Mouse (Mus musculus) midbrain, embryonic 12.5 days (tissue): Measurements from ENCODE around the gene Rnf6. TPM values are rescaled to one million over a fixed set of nuclear protein-coding genes. Genes with fewer than 3 reads are reported as not detected.
"Not testable (repeated sequence)": the region's sequence is repeated elsewhere in the genome, so short reads cannot be mapped to it uniquely, and the experiment has no call there.

ENCODE experiments used
- ATAC-seq: fragments of 200-750 bp; cut with Nextera tagmentation; 2 replicates; pipeline ENCODE4 v1.8.0; 2017; ENCODE audit warnings: low read depth, moderate TSS enrichment, moderate library complexity; ENCODE audit not compliant: low FRiP score
- H3K27ac ChIP-seq: fragments of 300-500 bp; sonication (generic); replicated peaks from 2 replicates; pipeline ENCODE4 v1.5.1; 2016; ENCODE audit warnings: mild to moderate bottlenecking
- H3K27me3 ChIP-seq: fragments of 300-500 bp; sonication (generic); 2 replicates; pipeline ENCODE4 v1.6.1; 2016; ENCODE audit warnings: mild to moderate bottlenecking
- H3K36me3 ChIP-seq: fragments of 300-500 bp; sonication (generic); 2 replicates; pipeline ENCODE4 v1.6.1; 2016
- H3K4me1 ChIP-seq: fragments of 300-500 bp; sonication (generic); 2 replicates; pipeline ENCODE4 v1.6.1; 2016
- H3K4me2 ChIP-seq: fragments of 300-500 bp; sonication (generic); replicated peaks from 2 replicates; pipeline ENCODE4 v1.6.1; 2016; ENCODE audit warnings: mild to moderate bottlenecking, moderate library complexity
- H3K4me3 ChIP-seq: fragments of 300-500 bp; sonication (generic); 2 replicates; pipeline ENCODE4 v1.5.1; 2016; ENCODE audit warnings: mild to moderate bottlenecking
- H3K9ac ChIP-seq: fragments of 300-500 bp; sonication (generic); replicated peaks from 2 replicates; pipeline ENCODE4 v1.6.1; 2016; ENCODE audit warnings: mild to moderate bottlenecking, moderate library complexity
- H3K9me3 ChIP-seq: fragments of 300-500 bp; sonication (generic); 2 replicates; pipeline ENCODE4 v1.6.1; 2016; ENCODE audit warnings: mild to moderate bottlenecking
- WGBS: fragments of 180-500 bp; shearing (Covaris S2); methylation state at CpG from one replicate; pipeline ENCODE4 v1.1.7; 2016; 5-methylcytosine and 5-hydroxymethylcytosine counted together
- polyA plus RNA-seq: library from polyadenylated mRNA; unstranded; fragments of >200 nt; fragmentation: Nextera tagmentation; extraction: Ambion mirVana; gene quantifications from 2 replicates; pipeline ENCODE4 v1.2.1, GENCODE M21; 2016

Gene Rnf6
- polyA plus RNA-seq, 1 experiment from 2014 or later = 25.5 TPM

GRCm38 (mm10) chr5:146188712-146189111, 32.6 kb downstream of the Rnf6 start:
- Histone ChIP-seq H3K4me1 (no peaks in the 10 kb centered on the region), H3K4me2 (no peak overlapping the region), H3K27me3 (no peaks in the 10 kb centered on the region), H3K9me3 (peaks cover 6% of the 10 kb centered on the region; the same call in 1 of the 2 replicates), H3K9ac (no peak overlapping the region), H3K27ac (no peak overlapping the region), H3K36me3 (no peaks in the 10 kb centered on the region), H3K4me3 (no peak overlapping the region)
- no peak for ATAC-seq
- WGBS = 88% methylated on average over 7 of the region's 7 CpGs

- no peak overlapping the region for H3K9ac ChIP-seq
Observed at GRCm38 (mm10) chr5:146188144-146188543, 33.2 kb downstream of the Rnf6 start.

DNA sequence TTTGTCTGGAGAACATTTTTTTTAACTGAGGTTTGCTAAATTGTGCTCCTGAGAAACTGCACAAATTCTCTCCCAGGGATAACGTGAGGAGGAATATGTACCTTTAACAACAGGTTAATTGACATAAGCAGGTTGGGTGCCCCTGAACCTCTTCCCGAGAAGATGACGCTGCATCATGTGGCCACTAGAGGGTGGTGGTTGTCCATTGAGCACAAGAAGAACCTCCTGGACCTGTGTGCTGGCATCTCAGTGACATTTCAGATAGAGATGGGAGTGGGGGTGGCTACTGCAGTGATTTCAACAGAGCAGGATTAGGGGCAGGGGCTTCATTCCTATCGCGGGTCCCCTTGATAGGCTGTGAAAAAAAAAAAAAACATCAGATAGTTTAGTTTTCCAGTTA, 33.9 kb downstream of the Rnf6 start:
- H3K9ac ChIP-seq, H3K4me2 ChIP-seq, H3K27ac ChIP-seq, H3K27me3 ChIP-seq, H3K36me3 ChIP-seq, H3K4me1 ChIP-seq, ATAC-seq, H3K4me3 ChIP-seq: not testable (repeated sequence)
- WGBS = 32% methylated on average over 5 of the region's 5 CpGs
- H3K9me3 ChIP-seq = peaks cover 11% of the 10 kb centered on the region; the same call in 1 of the 2 replicates

More at GRCm38 (mm10) chr5:146188144-146188543, 33.2 kb downstream of the Rnf6 start:
- Histone ChIP-seq H3K4me3 (no peak overlapping the region), H3K4me2 (no peak overlapping the region), H3K9me3 (peaks cover 11% of the 10 kb centered on the region; the same call in 1 of the 2 replicates), H3K36me3 (no peaks in the 10 kb centered on the region), H3K4me1 (no peaks in the 10 kb centered on the region), H3K27ac (no peak overlapping the region), H3K27me3 (no peaks in the 10 kb centered on the region)
- no peak for ATAC-seq
- WGBS = 82% methylated on average over 1 of the region's 1 CpGs

DNA sequence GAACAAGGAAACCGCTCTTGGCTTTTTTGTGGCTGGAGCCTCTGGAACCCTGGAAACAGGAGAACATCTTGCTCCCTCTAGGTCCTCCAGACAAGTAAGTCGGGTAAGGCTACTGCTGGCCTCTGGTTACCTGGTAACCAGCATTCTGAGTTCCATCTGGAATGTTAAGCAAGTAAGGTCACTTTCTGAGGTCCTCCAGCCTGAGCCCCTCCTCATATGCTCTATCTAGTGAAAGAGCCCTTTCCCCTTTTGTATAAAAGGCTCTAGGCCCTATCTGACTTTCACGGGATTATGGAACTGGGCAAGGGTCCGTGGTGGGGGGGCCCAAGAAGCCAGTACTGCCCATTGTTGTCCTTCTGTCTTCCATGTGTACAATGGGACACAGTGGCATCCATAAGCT, 36.2 kb downstream of the Rnf6 start, which contains the start of gene 1700001J03Rik:
TSS of gene 1700001J03Rik (minus strand) at position 101 of the 400 bp plus-strand sequence.
- H3K27me3 ChIP-seq, H3K36me3 ChIP-seq, H3K4me1 ChIP-seq, H3K27ac ChIP-seq, ATAC-seq, H3K4me3 ChIP-seq, H3K9ac ChIP-seq, H3K4me2 ChIP-seq: not testable (repeated sequence)
- H3K9me3 ChIP-seq = peaks cover 17% of the 10 kb centered on the region; the same call in 1 of the 2 replicates
- WGBS = 79% methylated on average over 4 of the region's 4 CpGs

GRCm38 (mm10) chr5:146172744-146173143, 48.6 kb downstream of the Rnf6 start:
- H3K4me1 ChIP-seq, H3K27ac ChIP-seq, H3K36me3 ChIP-seq, H3K4me2 ChIP-seq, H3K9me3 ChIP-seq, H3K27me3 ChIP-seq, ATAC-seq, H3K4me3 ChIP-seq, H3K9ac ChIP-seq: not testable (repeated sequence)
- WGBS = 66% methylated on average over 4 of the region's 4 CpGs

GRCm38 (mm10) chr5:146170621-146171020, 50.7 kb downstream of the Rnf6 start, which contains the start of gene Gm6309:
Gene Gm6309 (minus strand): TSS chr5:146170721.
- not testable (repeated sequence) for ATAC-seq, H3K36me3 ChIP-seq, H3K9ac ChIP-seq, H3K9me3 ChIP-seq, H3K4me2 ChIP-seq, H3K4me1 ChIP-seq, H3K27me3 ChIP-seq, H3K4me3 ChIP-seq, H3K27ac ChIP-seq
- 72% methylated on average over 2 of the region's 2 CpGs for WGBS

DNA sequence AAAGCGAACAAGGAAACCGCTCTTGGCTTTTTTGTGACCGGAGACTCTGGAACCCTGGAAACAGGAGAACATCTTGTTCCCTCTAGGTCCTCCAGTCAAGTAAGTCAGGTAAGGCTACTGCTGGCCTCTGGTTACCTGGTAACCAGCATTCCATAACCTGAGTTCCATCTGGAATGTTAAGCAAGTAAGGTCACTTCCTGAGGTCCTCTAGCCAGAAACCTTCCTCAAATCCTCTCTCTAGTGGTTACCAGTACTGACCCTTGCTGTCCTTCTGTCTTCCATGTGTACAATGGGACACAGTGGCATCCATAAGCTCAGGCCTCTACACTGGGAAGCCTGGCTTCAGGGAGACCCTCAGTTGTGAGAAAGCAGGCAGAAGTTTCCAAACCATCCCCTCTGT, 60.9 kb downstream of the Rnf6 start, which contains the start of gene Gm5565:
TSS of gene Gm5565 (minus strand) at position 101 of the 400 bp plus-strand sequence.
- not testable (repeated sequence) for H3K9ac ChIP-seq, H3K27me3 ChIP-seq, H3K4me3 ChIP-seq, H3K27ac ChIP-seq, H3K4me2 ChIP-seq, ATAC-seq, H3K36me3 ChIP-seq, H3K4me1 ChIP-seq
- H3K9me3 ChIP-seq = 0 out of 2 replicates have a peak, but pooled peaks cover 15% of the 10 kb centered on the region
- WGBS = 93% methylated on average over 3 of the region's 3 CpGs

Other genes with a start within 250 kb of the Rnf6 start
- gene Cyp3a25, start 211.9 kb downstream of the Rnf6 start, polyA plus RNA-seq = not detected in 2 replicates
- not detected in 2 replicates for gene Cyp3a59, start 142.3 kb downstream of the Rnf6 start, polyA plus RNA-seq
- not detected in 2 replicates for gene Gm5565, start 61.0 kb downstream of the Rnf6 start, polyA plus RNA-seq
- not detected in 2 replicates for gene Gm6309, start 50.8 kb downstream of the Rnf6 start, polyA plus RNA-seq
- gene 1700001J03Rik, start 36.3 kb downstream of the Rnf6 start, polyA plus RNA-seq = not detected in 2 replicates
- gene Cdk8, start 9.7 kb upstream of the Rnf6 start, polyA plus RNA-seq = 34.0 and 39.1 TPM in 2 replicates
- 9.6 and 12.0 TPM in 2 replicates for gene Wasf3, start 163.4 kb upstream of the Rnf6 start, polyA plus RNA-seq